Mouse (Mus musculus): ENCODE results near the gene Cib4.

Cib4 gene

GRCm38 (mm10) chr5:30545698-30546097, at the start of gene Cib4:
TSS of gene Cib4 (minus strand) at chr5:30545836.
- DNase-seq (ENCODE audit: low spot score in 2 of 2): peak; percentile 14 to 48

GRCm38 (mm10) chr5:30594953-30595560, 49.4 kb upstream of the Cib4 start:
- no peak for DNase-seq (ENCODE audit: low spot score in 2 of 2)

- DNase-seq (ENCODE audit: low spot score in 2 of 2): no peak
Observed at GRCm38 (mm10) chr5:30593811-30594504, 48.3 kb upstream of the Cib4 start.

GRCm38 (mm10) chr5:30593360-30593759, 47.7 kb upstream of the Cib4 start:
- DNase-seq (ENCODE audit: low spot score in 2 of 2): no peak

- no peak for DNase-seq (ENCODE audit: low spot score in 2 of 2)
Observed at GRCm38 (mm10) chr5:30592279-30592980, 46.8 kb upstream of the Cib4 start.

GRCm38 (mm10) chr5:30591786-30592185, 46.1 kb upstream of the Cib4 start:
- no peak for DNase-seq (ENCODE audit: low spot score in 2 of 2)

GRCm38 (mm10) chr5:30591205-30591731, 45.6 kb upstream of the Cib4 start:
- no peak for DNase-seq (ENCODE audit: low spot score in 2 of 2)

- no peak for DNase-seq (ENCODE audit: low spot score in 2 of 2)
Observed at GRCm38 (mm10) chr5:30590231-30590630, 44.6 kb upstream of the Cib4 start.

- no peak for DNase-seq (ENCODE audit: low spot score in 2 of 2)
Observed at GRCm38 (mm10) chr5:30589546-30589945, 43.9 kb upstream of the Cib4 start.

GRCm38 (mm10) chr5:30589069-30589468, 43.4 kb upstream of the Cib4 start:
- DNase-seq (ENCODE audit: low spot score in 2 of 2): no peak

- peak in 1 of 2 experiments; percentile 10 for DNase-seq (ENCODE audit: low spot score in 2 of 2)
Observed at GRCm38 (mm10) chr5:30588301-30588968, 42.8 kb upstream of the Cib4 start.

GRCm38 (mm10) chr5:30587681-30588300, 42.2 kb upstream of the Cib4 start, which contains the start of gene Kcnk3:
TSS of gene Kcnk3 (plus strand) at chr5:30588170.
- peak; percentile 34 to 56 for DNase-seq (ENCODE audit: low spot score in 2 of 2)

- no peak for DNase-seq (ENCODE audit: low spot score in 2 of 2)
Observed at GRCm38 (mm10) chr5:30587101-30587500, 41.5 kb upstream of the Cib4 start.

GRCm38 (mm10) chr5:30586616-30587015, 41.0 kb upstream of the Cib4 start:
- no peak for DNase-seq (ENCODE audit: low spot score in 2 of 2)

- DNase-seq (ENCODE audit: low spot score in 2 of 2): no peak
Observed at GRCm38 (mm10) chr5:30582017-30582416, 36.4 kb upstream of the Cib4 start.

- no peak for DNase-seq (ENCODE audit: low spot score in 2 of 2)
Observed at GRCm38 (mm10) chr5:30580725-30581124, 35.1 kb upstream of the Cib4 start.

GRCm38 (mm10) chr5:30578445-30579080, 32.9 kb upstream of the Cib4 start:
- no peak for DNase-seq (ENCODE audit: low spot score in 2 of 2)

- DNase-seq (ENCODE audit: low spot score in 2 of 2): no peak
Observed at GRCm38 (mm10) chr5:30577654-30578310, 32.1 kb upstream of the Cib4 start.

GRCm38 (mm10) chr5:30577251-30577650, 31.6 kb upstream of the Cib4 start:
- DNase-seq (ENCODE audit: low spot score in 2 of 2): no peak

- no peak for DNase-seq (ENCODE audit: low spot score in 2 of 2)
Observed at GRCm38 (mm10) chr5:30576233-30576632, 30.6 kb upstream of the Cib4 start.

Measured in urinary bladder, adult 18-20 months (tissue).